Mouse (Mus musculus): ENCODE results near the gene Ptpn4.

The Ptpn4 gene

DNA sequence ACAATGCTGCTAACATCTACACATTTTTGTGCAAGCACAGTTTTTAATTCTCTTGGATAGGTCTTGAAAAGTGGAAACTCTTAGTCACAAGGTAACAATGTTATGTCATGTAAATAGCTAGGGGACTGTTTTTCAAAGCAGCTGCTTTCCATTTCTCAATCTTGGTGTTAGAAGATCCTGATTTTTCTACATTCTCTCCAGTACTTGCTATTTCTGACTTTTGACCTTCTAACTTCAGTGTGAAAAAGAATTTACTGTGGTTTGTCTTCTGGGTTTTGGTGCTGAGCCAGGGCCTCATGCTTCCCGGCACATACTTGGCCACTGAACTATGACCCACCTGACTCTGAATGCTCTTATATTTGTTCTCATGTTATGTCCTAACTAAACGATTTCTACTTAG is 197.4 kb downstream of the Ptpn4 start:
- no peak for DNase-seq

DNA sequence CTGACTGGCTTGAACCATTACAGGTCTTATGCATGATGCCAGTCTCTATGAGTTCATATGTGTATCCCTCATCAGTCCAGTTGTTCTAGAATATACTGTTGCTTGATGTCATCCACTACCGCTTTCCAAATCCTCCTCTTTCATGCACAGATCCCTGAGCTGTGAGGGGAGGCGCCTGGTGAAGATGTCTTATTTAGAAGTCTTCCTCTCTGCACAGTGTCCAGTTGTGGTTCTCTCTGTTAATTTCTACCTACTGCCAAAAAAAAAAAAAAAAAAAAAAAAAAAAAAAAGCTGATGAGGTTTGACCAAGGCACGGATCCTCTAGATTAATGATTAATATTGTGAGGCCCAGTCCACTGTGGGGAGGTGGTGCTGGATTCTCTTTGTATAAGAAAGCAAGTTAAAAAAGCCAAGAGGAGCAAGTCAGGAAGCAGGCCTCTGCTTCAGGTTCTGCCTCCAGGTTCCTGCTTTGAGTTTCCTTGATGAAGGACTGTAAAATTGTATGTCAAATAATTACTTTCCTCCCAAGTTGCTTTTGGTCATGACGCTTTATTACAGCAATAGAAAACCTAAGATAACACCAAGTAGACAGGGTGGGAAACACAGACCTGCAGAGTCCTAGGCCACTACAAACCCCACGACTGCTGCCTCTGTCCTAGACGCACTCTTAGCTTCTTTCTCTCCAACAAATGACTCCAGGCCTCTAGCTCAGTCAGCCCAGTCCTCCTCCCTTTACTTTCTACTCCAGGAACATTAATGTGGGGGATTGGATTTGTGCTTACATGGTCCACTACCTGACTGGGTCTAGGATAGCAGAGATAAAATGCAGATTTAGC is 200.0 kb downstream of the Ptpn4 start:
- no peak for DNase-seq

DNA sequence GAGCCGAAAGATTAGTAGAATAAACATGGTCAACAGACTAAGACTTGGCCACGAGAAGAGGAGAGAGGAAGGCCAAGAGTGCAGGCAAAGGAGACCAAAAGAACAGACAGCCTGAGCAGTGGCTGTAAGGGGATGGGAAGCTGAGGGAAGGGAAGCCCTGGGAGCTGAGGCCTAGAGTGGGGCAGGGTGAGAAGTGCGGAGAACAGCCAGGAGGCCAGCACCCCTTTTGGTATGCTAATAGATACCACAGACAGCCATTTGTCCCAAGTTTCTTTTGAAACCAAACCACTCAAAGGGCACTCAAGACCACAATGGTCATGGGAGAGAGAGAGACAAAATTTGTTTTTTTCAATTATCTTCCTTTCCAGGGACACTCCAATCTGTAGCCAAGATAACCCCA is 202.7 kb downstream of the Ptpn4 start:
- no peak for DNase-seq

DNA sequence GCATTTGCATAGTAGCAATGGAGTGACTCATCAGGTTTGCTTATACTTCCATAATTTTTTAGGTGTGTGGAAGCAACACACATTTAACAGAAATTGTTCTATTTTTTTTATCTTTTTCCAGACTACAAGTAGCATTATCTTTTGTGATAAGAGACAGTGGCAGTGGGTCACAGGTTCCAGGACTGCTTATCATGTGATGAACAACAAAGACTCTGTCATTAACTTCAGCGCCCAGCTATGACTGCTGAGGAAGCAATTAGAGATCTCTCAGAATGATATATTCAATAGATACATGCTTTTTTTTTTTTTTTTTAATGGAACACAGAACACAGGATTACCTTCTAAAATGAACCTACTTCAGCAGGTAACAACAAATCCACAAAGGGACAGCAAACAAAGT is 207.0 kb downstream of the Ptpn4 start:
- DNase-seq: no peak

DNA sequence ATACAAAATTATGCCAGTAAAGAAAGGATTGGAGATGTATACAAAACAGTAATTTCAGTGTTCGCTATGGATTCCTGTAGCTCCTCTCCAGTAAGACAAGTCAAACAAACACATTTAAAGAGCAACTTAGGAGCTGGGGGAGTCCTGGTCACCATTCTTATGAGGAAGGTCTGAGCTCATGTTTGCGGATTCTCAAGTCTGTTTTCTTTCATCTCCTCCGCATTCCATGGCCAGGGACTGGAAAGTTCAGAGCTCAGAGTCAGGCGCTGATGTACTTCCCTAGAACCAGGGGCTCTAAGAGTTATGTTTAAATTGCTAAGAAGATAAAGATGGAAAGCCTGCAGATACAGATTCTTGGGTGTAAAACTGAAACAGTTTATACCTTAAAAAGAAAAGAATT is 210.6 kb downstream of the Ptpn4 start:
- DNase-seq: no peak

DNA sequence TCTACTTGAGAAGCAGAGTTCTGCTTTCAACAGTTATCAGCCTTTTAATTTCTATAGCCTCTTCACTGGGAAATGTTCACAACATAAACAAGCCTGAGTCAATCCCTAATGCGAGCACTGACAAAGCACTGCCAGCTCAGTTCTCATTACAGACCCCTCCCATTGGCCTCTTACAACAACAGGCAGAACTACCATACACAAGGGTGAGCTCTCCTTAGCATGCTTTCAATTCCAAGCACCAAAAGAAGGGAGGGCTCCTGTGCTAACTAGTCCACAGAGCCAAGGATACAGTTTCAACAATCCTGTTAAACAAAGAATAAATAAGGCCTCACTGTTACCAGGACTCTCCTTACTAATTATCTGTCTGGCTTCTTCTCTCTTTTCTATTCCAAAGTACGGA is 213.0 kb downstream of the Ptpn4 start:
- no peak for DNase-seq

DNA sequence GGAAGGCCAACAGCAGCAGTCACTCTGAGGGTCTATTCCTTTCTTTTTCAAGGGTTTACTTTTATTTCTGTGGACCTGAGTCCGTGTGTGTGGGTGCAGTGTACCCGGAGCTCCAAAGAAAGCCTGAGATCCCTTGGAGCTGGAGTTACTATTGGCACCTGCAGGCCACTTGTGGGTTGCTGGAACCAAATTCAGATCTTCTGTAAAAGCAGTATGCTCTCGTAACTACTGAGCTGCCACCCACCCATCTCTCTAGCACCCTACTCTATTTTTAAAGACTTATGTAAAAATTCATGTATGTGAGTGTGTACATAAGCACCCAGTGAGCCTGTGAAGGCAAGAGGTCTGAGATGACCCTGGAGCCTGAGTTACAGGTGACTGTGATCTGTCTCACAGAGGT is 232.0 kb downstream of the Ptpn4 start:
- DNase-seq: no peak
